ENCODE assay signal across 10 mouse cellular contexts in the genomic region with DNA sequence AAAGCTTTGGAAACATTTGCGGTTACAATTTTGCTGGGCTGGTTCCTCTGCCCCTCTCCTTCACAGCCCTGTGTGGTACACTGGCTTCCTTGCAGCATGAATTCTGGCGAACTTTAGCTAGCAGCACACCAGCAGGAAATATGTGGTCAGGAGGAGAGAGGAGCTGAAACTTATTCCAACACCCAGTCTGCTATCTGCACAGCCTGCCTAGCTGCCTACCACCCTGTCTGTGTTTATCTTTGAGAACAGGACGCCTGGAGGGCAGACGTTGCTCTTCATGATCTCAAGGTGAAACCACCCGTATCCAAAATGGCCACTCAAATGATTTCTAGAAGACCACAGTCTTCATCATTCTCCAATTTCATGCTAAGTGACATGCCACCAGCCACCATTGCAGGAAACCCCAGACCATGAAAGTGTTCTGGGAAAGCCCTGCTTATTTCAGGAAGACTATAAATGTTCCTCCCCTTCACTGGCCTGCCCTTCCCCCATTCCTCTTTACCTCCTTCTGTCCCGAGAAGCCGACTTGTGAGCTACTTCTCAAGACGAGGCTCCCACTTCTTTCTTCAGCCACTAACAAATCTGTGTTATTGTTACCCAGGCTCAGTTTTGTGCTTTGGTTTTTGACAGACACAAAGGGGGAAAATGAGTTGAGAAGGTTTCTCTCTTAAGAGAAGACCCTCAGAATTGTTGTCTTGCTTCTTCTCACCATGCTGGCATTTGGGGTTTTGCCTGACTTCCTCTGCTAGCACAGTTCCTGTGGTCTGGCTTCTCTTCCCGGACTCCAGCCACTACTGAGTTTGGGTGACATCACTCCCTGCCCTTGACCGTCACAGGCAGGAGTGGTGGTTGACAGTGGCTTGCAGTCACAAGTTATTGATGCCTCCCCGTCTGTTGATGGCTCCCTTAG. TPM values are rescaled to one million over a fixed set of nuclear protein-coding genes. Genes with fewer than 3 reads are reported as not detected.
DNase-seq lines count a peak whose midpoint lies in the region; ATAC-seq lines count a peak whose summit lies in the region.
"Had no signal": no experiment of that assay in that cellular context is flagged by ENCODE, and none has a peak within 500 bp of the region (broad histone marks: within the 10 kb centered on the region; RNA-seq: fewer than 3 reads in every experiment).

No protein-coding gene starts in this region.

- H3K4me1 ChIP-seq in liver, embryonic 15.5 days (replicated peaks): peaks cover 34% of the 10 kb centered on the region
- no peaks in the 10 kb centered on the region for H3K4me1 ChIP-seq in forebrain, embryonic 14.5 days (ENCODE audit: control insufficient read depth, insufficient read depth, low read length)
- no peaks in the 10 kb centered on the region for H3K4me1 ChIP-seq in forebrain, embryonic 15.5 days
- H3K4me1 ChIP-seq: limb, embryonic 13.5 days had no signal

- no peaks in the 10 kb centered on the region for H3K36me3 ChIP-seq in liver, embryonic 15.5 days (replicated peaks)
- H3K36me3 ChIP-seq in forebrain, embryonic 14.5 days (ENCODE audit: control insufficient read depth, insufficient read depth, low read length): no peaks in the 10 kb centered on the region
- H3K36me3 ChIP-seq in forebrain, embryonic 15.5 days: no peaks in the 10 kb centered on the region
- H3K36me3 ChIP-seq: limb, embryonic 13.5 days had no signal

- H3K4me3 ChIP-seq in liver, embryonic 15.5 days (replicated peaks): peak overlapping the region; percentile 41
- no peak overlapping the region for H3K4me3 ChIP-seq in forebrain, embryonic 14.5 days (ENCODE audit: low read depth, low read length)
- no peak overlapping the region for H3K4me3 ChIP-seq in forebrain, embryonic 15.5 days
- H3K4me3 ChIP-seq: limb, embryonic 13.5 days had no signal

- H3K9me3 ChIP-seq in liver, embryonic 15.5 days (replicated peaks): no peaks in the 10 kb centered on the region
- H3K9me3 ChIP-seq in forebrain, embryonic 14.5 days (replicated peaks; ENCODE audit: control insufficient read depth, low read length): no peaks in the 10 kb centered on the region
- H3K9me3 ChIP-seq in forebrain, embryonic 15.5 days: no peaks in the 10 kb centered on the region

- H3K27ac ChIP-seq in liver, embryonic 15.5 days (replicated peaks): peak overlapping the region; percentile 100
- no peak overlapping the region for H3K27ac ChIP-seq in forebrain, embryonic 14.5 days (ENCODE audit: low read depth, low read length)
- no peak overlapping the region for H3K27ac ChIP-seq in forebrain, embryonic 15.5 days (replicated peaks)
- H3K27ac ChIP-seq: limb, embryonic 13.5 days had no signal

- no peaks in the 10 kb centered on the region for H3K27me3 ChIP-seq in liver, embryonic 15.5 days
- H3K27me3 ChIP-seq in forebrain, embryonic 14.5 days (replicated peaks; ENCODE audit: control insufficient read depth, insufficient read depth, low read length): no peaks in the 10 kb centered on the region
- no peaks in the 10 kb centered on the region for H3K27me3 ChIP-seq in forebrain, embryonic 15.5 days
- H3K27me3 ChIP-seq: limb, embryonic 13.5 days had no signal

- H3K4me2 ChIP-seq in liver, embryonic 15.5 days: peak overlapping the region; percentile 71
- no peak overlapping the region for H3K4me2 ChIP-seq in forebrain, embryonic 14.5 days (ENCODE audit: low read length)
- no peak overlapping the region for H3K4me2 ChIP-seq in forebrain, embryonic 15.5 days (replicated peaks)
- H3K4me2 ChIP-seq: limb, embryonic 13.5 days had no signal

- WGBS in liver, embryonic 15.5 days (ENCODE audit: insufficient replicate concordance): 8% methylated on average over 11 of the region's 11 CpGs
- WGBS in forebrain, embryonic 14.5 days: 85% methylated on average over 11 of the region's 11 CpGs
- WGBS in forebrain, embryonic 15.5 days: 84% methylated on average over 11 of the region's 11 CpGs

- peak; percentile 95 for ATAC-seq in common myeloid progenitor, adult 5-6 weeks (replicated peaks; ENCODE audit: low read depth, poor library complexity, severe bottlenecking)
- peak; percentile 99 for ATAC-seq in liver, embryonic 15.5 days (ENCODE audit: insufficient read depth)
- no peak for ATAC-seq in forebrain, embryonic 14.5 days
- no peak for ATAC-seq in forebrain, embryonic 15.5 days (replicated peaks)
- ATAC-seq: inflammation-experienced regulatory T-cells, adult 6 months had no signal

- DNase-seq in thymus, postnatal 0 days (ENCODE audit: low spot score): peak; percentile 26
- no peak for DNase-seq in thymus, adult 18-20 months
- DNase-seq in yolk sac, embryonic 10.5 days (ENCODE audit: low spot score): peak; percentile 47
- no peak for DNase-seq in frontal cortex, postnatal 10 days (ENCODE audit: low spot score in 2 of 2)
- no peak for DNase-seq in forebrain, embryonic 14.5 days (ENCODE audit: low spot score)

- H3K9ac ChIP-seq in liver, embryonic 15.5 days: peak overlapping the region; percentile 57
- no peak overlapping the region for H3K9ac ChIP-seq in forebrain, embryonic 14.5 days (ENCODE audit: low read length)
- H3K9ac ChIP-seq in forebrain, embryonic 15.5 days (replicated peaks): no peak overlapping the region
- H3K9ac ChIP-seq: limb, embryonic 13.5 days had no signal

RNA-seq across cellular contexts. Expression of gene Selenof, which starts 58.2 kb away (rescaled TPM):
- 519 and 548 TPM in 2 replicates for polyA plus RNA-seq in thymus, postnatal 0 days (2015; fragmentation: Nextera tagmentation; extraction: Ambion mirVana)
- 591 and 595 TPM in 2 replicates for total RNA-seq in common myeloid progenitor, adult 5-6 weeks (2017)
- polyA plus RNA-seq in liver, embryonic 15.5 days (2015; fragmentation: Nextera tagmentation; extraction: Ambion mirVana): 290 and 291 TPM in 2 replicates
- 518 and 577 TPM in 2 replicates for polyA plus RNA-seq in forebrain, embryonic 14.5 days (2014; fragmentation: Nextera tagmentation; extraction: Ambion mirVana)
- 528 and 529 TPM in 2 replicates for polyA plus RNA-seq in forebrain, embryonic 15.5 days (2015; fragmentation: Nextera tagmentation; extraction: Ambion mirVana)

RNA-seq across cellular contexts. Expression of gene Hs2st1, which starts 58.3 kb away (rescaled TPM):
- 7.6 and 10.8 TPM in 2 replicates for polyA plus RNA-seq in thymus, postnatal 0 days (2015; fragmentation: Nextera tagmentation; extraction: Ambion mirVana)
- 16.2 and 17.8 TPM in 2 replicates for total RNA-seq in common myeloid progenitor, adult 5-6 weeks (2017)
- 1.9 and 2.3 TPM in 2 replicates for polyA plus RNA-seq in liver, embryonic 15.5 days (2015; fragmentation: Nextera tagmentation; extraction: Ambion mirVana)
- 18.3 and 18.6 TPM in 2 replicates for polyA plus RNA-seq in forebrain, embryonic 14.5 days (2014; fragmentation: Nextera tagmentation; extraction: Ambion mirVana)
- polyA plus RNA-seq in forebrain, embryonic 15.5 days (2015; fragmentation: Nextera tagmentation; extraction: Ambion mirVana): 19.7 and 21.5 TPM in 2 replicates

Comparison
In these comparisons a context has a peak if more than half of its experiments do, and no peak if none do; other contexts are left out.
1. DNase-seq: peak in thymus, postnatal 0 days (single experiment) and yolk sac, embryonic 10.5 days (single experiment); none in thymus, adult 18-20 months (0 of 2), frontal cortex, postnatal 10 days (0 of 2) and forebrain, embryonic 14.5 days (single experiment).
2. ATAC-seq: peak in common myeloid progenitor, adult 5-6 weeks (single experiment) and liver, embryonic 15.5 days (single experiment); none in forebrain, embryonic 14.5 days (single experiment) and forebrain, embryonic 15.5 days (single experiment).